In genomic region chr6:115853985-115854384, GRCm38 (mm10) we compare ENCODE assay signal across 8 mouse cellular contexts. TPM values are rescaled to one million over a fixed set of nuclear protein-coding genes. Genes with fewer than 3 reads are reported as not detected.
DNase-seq lines count a peak whose midpoint lies in the region; ATAC-seq lines count a peak whose summit lies in the region.

No protein-coding gene starts in this region.

- intact Hi-C loops in heart, postnatal 25 days (cut with DNase I), result loop anchor here (5.0 kb wide), 1 partner anchor 43 kb away; no protein-coding TSS in a partner anchor
- intact Hi-C loops in left cerebral cortex, postnatal 4 days (cut with DNase I), result loop anchor here (5.0 kb wide), 1 partner anchor 47 kb away; the partner anchor contains the start of gene Rpl32

- H3K36me3 ChIP-seq in heart, embryonic 15.5 days, result no peaks in the 10 kb centered on the region
- no peaks in the 10 kb centered on the region for H3K36me3 ChIP-seq in hindbrain, embryonic 15.5 days
- no peaks in the 10 kb centered on the region for H3K36me3 ChIP-seq in midbrain, embryonic 16.5 days (ENCODE audit: control insufficient read depth, insufficient read depth, low read length)

- peak overlapping the region; percentile 47 for H3K9ac ChIP-seq in heart, embryonic 15.5 days
- H3K9ac ChIP-seq in hindbrain, embryonic 15.5 days, result peak overlapping the region; percentile 58
- H3K9ac ChIP-seq in midbrain, embryonic 16.5 days (ENCODE audit: low read depth, low read length), result peak overlapping the region; percentile 66

- H3K27me3 ChIP-seq in heart, embryonic 15.5 days, result no peaks in the 10 kb centered on the region
- no peaks in the 10 kb centered on the region for H3K27me3 ChIP-seq in hindbrain, embryonic 15.5 days
- no peaks in the 10 kb centered on the region for H3K27me3 ChIP-seq in midbrain, embryonic 16.5 days (ENCODE audit: control insufficient read depth, insufficient read depth, low read depth, low read length)

- peak overlapping the region; percentile 83 for H3K27ac ChIP-seq in heart, embryonic 15.5 days
- peak overlapping the region; percentile 84 for H3K27ac ChIP-seq in hindbrain, embryonic 15.5 days (replicated peaks)
- H3K27ac ChIP-seq in midbrain, embryonic 16.5 days (ENCODE audit: low read length), result peak overlapping the region; percentile 88

- no peaks in the 10 kb centered on the region for H3K9me3 ChIP-seq in heart, embryonic 15.5 days (replicated peaks)
- H3K9me3 ChIP-seq in hindbrain, embryonic 15.5 days, result no peaks in the 10 kb centered on the region
- H3K9me3 ChIP-seq in midbrain, embryonic 16.5 days (replicated peaks; ENCODE audit: control insufficient read depth, low read length, poor library complexity, severe bottlenecking), result no peaks in the 10 kb centered on the region

- H3K4me2 ChIP-seq in heart, embryonic 15.5 days, result peak overlapping the region; percentile 64
- H3K4me2 ChIP-seq in hindbrain, embryonic 15.5 days, result peak overlapping the region; percentile 93
- H3K4me2 ChIP-seq in midbrain, embryonic 16.5 days (ENCODE audit: low read length), result peak overlapping the region; percentile 60

- peaks cover 31% of the 10 kb centered on the region for H3K4me1 ChIP-seq in heart, embryonic 15.5 days (replicated peaks)
- peaks cover 18% of the 10 kb centered on the region for H3K4me1 ChIP-seq in hindbrain, embryonic 15.5 days (replicated peaks)
- H3K4me1 ChIP-seq in midbrain, embryonic 16.5 days (ENCODE audit: control insufficient read depth, insufficient read depth, low read length), result peaks cover 11% of the 10 kb centered on the region

- no peak for DNase-seq in heart, postnatal 25 days (ENCODE audit: low spot score)
- peak; percentile 50 for DNase-seq in NIH3T3 (ENCODE audit: low read depth)
- no peak for DNase-seq in urinary bladder, postnatal 14 days (ENCODE audit: low spot score)
- DNase-seq in cerebellum, adult 11 months, result no peak
- DNase-seq in left cerebral cortex, postnatal 4 days, result no peak

- H3K4me3 ChIP-seq in heart, embryonic 15.5 days, result peak overlapping the region; percentile 58
- peak overlapping the region; percentile 80 for H3K4me3 ChIP-seq in hindbrain, embryonic 15.5 days
- H3K4me3 ChIP-seq in midbrain, embryonic 16.5 days (ENCODE audit: low read depth, low read length), result peak overlapping the region; percentile 69

- ATAC-seq in heart, embryonic 15.5 days (replicated peaks; ENCODE audit: insufficient number of reproducible peaks, insufficient read depth, low FRiP score, low read depth), result no peak
- ATAC-seq in hindbrain, embryonic 15.5 days (ENCODE audit: low FRiP score, low read depth), result no peak
- ATAC-seq in midbrain, embryonic 16.5 days, result no peak

- WGBS in heart, embryonic 15.5 days, result 42% methylated on average over 7 of the region's 7 CpGs
- 46% methylated on average over 7 of the region's 7 CpGs for WGBS in hindbrain, embryonic 15.5 days
- WGBS in midbrain, embryonic 16.5 days, result 39% methylated on average over 7 of the region's 7 CpGs

RNA-seq across cellular contexts. Expression of gene Ift122, which starts 0.7 kb away (rescaled TPM):
- 18.4 and 24.2 TPM in 2 replicates for polyA plus RNA-seq in heart, embryonic 15.5 days (2015; fragmentation: Nextera tagmentation; extraction: Ambion mirVana)
- total RNA-seq in heart, postnatal 25 days (2021), result 10 to 100 TPM; 11.4 to 11.7 TPM
- polyA plus RNA-seq in hindbrain, embryonic 15.5 days (2015; fragmentation: Nextera tagmentation; extraction: Ambion mirVana), result 28.9 and 31.5 TPM in 2 replicates
- 35.2 and 36.8 TPM in 2 replicates for polyA plus RNA-seq in midbrain, embryonic 16.5 days (2015; fragmentation: Nextera tagmentation; extraction: Ambion mirVana)
- 10 to 100 TPM; 28.9 to 35.8 TPM for total RNA-seq in left cerebral cortex, postnatal 4 days (2021)

RNA-seq across cellular contexts. Expression of gene Mbd4, which starts 0.8 kb away (rescaled TPM):
- 9.2 and 11.3 TPM in 2 replicates for polyA plus RNA-seq in heart, embryonic 15.5 days (2015; fragmentation: Nextera tagmentation; extraction: Ambion mirVana)
- 1 to 10 TPM in 1 of 2 experiments, under 1 TPM in 1; 0.95 to 1.2 TPM for total RNA-seq in heart, postnatal 25 days (2021)
- polyA plus RNA-seq in hindbrain, embryonic 15.5 days (2015; fragmentation: Nextera tagmentation; extraction: Ambion mirVana), result 8.8 and 10.9 TPM in 2 replicates
- polyA plus RNA-seq in midbrain, embryonic 16.5 days (2015; fragmentation: Nextera tagmentation; extraction: Ambion mirVana), result 8.9 and 10.1 TPM in 2 replicates
- 1 to 10 TPM; 6.4 to 7.1 TPM for total RNA-seq in left cerebral cortex, postnatal 4 days (2021)

RNA-seq across cellular contexts. Expression of gene Efcab12, which starts 15.8 kb away (rescaled TPM):
- 0.29 and 0.53 TPM in 2 replicates for polyA plus RNA-seq in heart, embryonic 15.5 days (2015; fragmentation: Nextera tagmentation; extraction: Ambion mirVana)
- under 1 TPM; 0.39 to 0.49 TPM for total RNA-seq in heart, postnatal 25 days (2021)
- 2.6 and 2.9 TPM in 2 replicates for polyA plus RNA-seq in hindbrain, embryonic 15.5 days (2015; fragmentation: Nextera tagmentation; extraction: Ambion mirVana)
- 3.1 and 3.2 TPM in 2 replicates for polyA plus RNA-seq in midbrain, embryonic 16.5 days (2015; fragmentation: Nextera tagmentation; extraction: Ambion mirVana)
- 1 to 10 TPM; 3.0 to 3.6 TPM for total RNA-seq in left cerebral cortex, postnatal 4 days (2021)

RNA-seq across cellular contexts. Expression of gene Rpl32, which starts 45.4 kb away (rescaled TPM):
- polyA plus RNA-seq in heart, embryonic 15.5 days (2015; fragmentation: Nextera tagmentation; extraction: Ambion mirVana), result 1,057 and 1,253 TPM in 2 replicates
- total RNA-seq in heart, postnatal 25 days (2021), result 100 to 1,000 TPM; 575 to 621 TPM
- 948 and 1,117 TPM in 2 replicates for polyA plus RNA-seq in hindbrain, embryonic 15.5 days (2015; fragmentation: Nextera tagmentation; extraction: Ambion mirVana)
- 855 and 922 TPM in 2 replicates for polyA plus RNA-seq in midbrain, embryonic 16.5 days (2015; fragmentation: Nextera tagmentation; extraction: Ambion mirVana)
- 100 to 1,000 TPM; 842 to 903 TPM for total RNA-seq in left cerebral cortex, postnatal 4 days (2021)
